In the genomic region with DNA sequence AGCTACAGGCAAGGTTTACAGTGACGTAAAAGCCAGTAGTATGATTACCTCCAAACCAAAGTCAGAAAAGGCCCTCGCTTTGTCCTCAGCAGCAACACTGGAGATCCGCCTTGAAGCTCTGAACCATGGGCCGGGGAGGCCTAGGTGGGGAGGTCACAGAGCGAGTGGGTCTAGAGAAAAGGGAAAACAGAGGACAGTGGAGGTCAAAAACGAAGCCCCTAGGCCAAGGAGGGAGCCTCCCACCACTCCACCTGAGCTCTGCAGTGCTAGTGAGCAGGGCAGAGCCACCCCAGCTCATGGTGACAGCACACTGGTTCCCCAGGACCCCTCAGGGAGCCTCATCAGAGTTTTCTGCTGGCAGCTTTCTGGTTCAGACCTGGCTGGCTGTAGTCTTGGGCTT, we compare ENCODE assay signal across 25 mouse cellular contexts. TPM values are rescaled to one million over a fixed set of nuclear protein-coding genes. Genes with fewer than 3 reads are reported as not detected.
A peak's percentile ranks its signal among the peaks of the same experiment; 100 is the strongest.
DNase-seq lines count a peak whose midpoint lies in the region; ATAC-seq and TF ChIP-seq lines count a peak whose summit lies in the region.
"Had no signal": no experiment of that assay in that cellular context is flagged by ENCODE, and none has a peak within 500 bp of the region (broad histone marks: within the 10 kb centered on the region; RNA-seq: fewer than 3 reads in every experiment).

No protein-coding gene starts in this region.

- H3K4me2 ChIP-seq in heart, embryonic 12.5 days = no peak overlapping the region
- no peak overlapping the region for H3K4me2 ChIP-seq in heart, embryonic 14.5 days (ENCODE audit: low read length)
- H3K4me2 ChIP-seq in heart, postnatal 0 days (ENCODE audit: low read depth, low read length) = no peak overlapping the region
- H3K4me2 ChIP-seq: forebrain, embryonic 13.5 days; hindbrain, embryonic 13.5 days; intestine, embryonic 15.5 days had no signal

- no peak overlapping the region for H3K9ac ChIP-seq in heart, embryonic 12.5 days
- H3K9ac ChIP-seq in heart, embryonic 14.5 days (ENCODE audit: low read length) = no peak overlapping the region
- H3K9ac ChIP-seq in heart, postnatal 0 days (replicated peaks; ENCODE audit: low read depth, low read length) = no peak overlapping the region
- H3K9ac ChIP-seq: forebrain, embryonic 13.5 days; hindbrain, embryonic 13.5 days; intestine, embryonic 15.5 days had no signal

- no peak overlapping the region for H3K27ac ChIP-seq in heart, embryonic 12.5 days (ENCODE audit: poor library complexity, severe bottlenecking)
- H3K27ac ChIP-seq in heart, embryonic 14.5 days (replicated peaks in 1 of 2; ENCODE audit: control insufficient read depth in 1 of 2, insufficient read depth in 1 of 2, low read depth in 2 of 2, low read length in 2 of 2) = peak overlapping the region; percentile 29 to 68; a peak in 3 of 4 replicates
- H3K27ac ChIP-seq in heart, postnatal 0 days (ENCODE audit: low read depth) = peak overlapping the region; percentile 70
- no peak overlapping the region for H3K27ac ChIP-seq in midbrain, embryonic 10.5 days (replicated peaks)
- H3K27ac ChIP-seq: forebrain, embryonic 10.5 days; forebrain, embryonic 13.5 days; hindbrain, embryonic 10.5 days; hindbrain, embryonic 13.5 days; intestine, embryonic 15.5 days had no signal

- H3K9me3 ChIP-seq in heart, embryonic 12.5 days (replicated peaks) = no peaks in the 10 kb centered on the region
- no peaks in the 10 kb centered on the region for H3K9me3 ChIP-seq in heart, embryonic 14.5 days (ENCODE audit: control insufficient read depth, low read length)
- no peaks in the 10 kb centered on the region for H3K9me3 ChIP-seq in heart, postnatal 0 days (replicated peaks; ENCODE audit: control insufficient read depth, low read length)
- H3K9me3 ChIP-seq in midbrain, embryonic 10.5 days (replicated peaks) = no peaks in the 10 kb centered on the region
- H3K9me3 ChIP-seq: forebrain, embryonic 10.5 days; forebrain, embryonic 13.5 days; hindbrain, embryonic 10.5 days; hindbrain, embryonic 13.5 days; intestine, embryonic 15.5 days had no signal

- no peak for TF ChIP-seq EP300 in heart, postnatal 0 days (IDR thresholded peaks at IDR 0.05; ENCODE audit: low read depth)

- peaks cover 34% of the 10 kb centered on the region for H3K4me1 ChIP-seq in heart, embryonic 12.5 days (replicated peaks)
- H3K4me1 ChIP-seq in heart, embryonic 14.5 days (ENCODE audit: control insufficient read depth in 2 of 2, insufficient read depth in 2 of 2, low read length in 2 of 2) = peaks cover 15 to 18% of the 10 kb centered on the region in 2 experiments; a peak in 3 of 4 replicates
- H3K4me1 ChIP-seq in heart, postnatal 0 days (ENCODE audit: control insufficient read depth, insufficient read depth) = peaks cover 40% of the 10 kb centered on the region
- H3K4me1 ChIP-seq in midbrain, embryonic 10.5 days = peaks cover 22% of the 10 kb centered on the region
- H3K4me1 ChIP-seq: intestine, embryonic 15.5 days had no signal

- DNase-seq in heart, adult 11 months = peak; percentile 61
- DNase-seq in heart, postnatal 36 days = no peak
- no peak for DNase-seq in heart, postnatal 0 days (ENCODE audit: low spot score)
- DNase-seq in heart, postnatal 10 days = no peak
- peak; percentile 33 for DNase-seq in testis, postnatal 10 days (ENCODE audit: low spot score)
- no peak for DNase-seq in midbrain, embryonic 10.5 days (ENCODE audit: low spot score)
- DNase-seq: adrenal gland, adult 8-10 months; adrenal gland, postnatal 25 days; cerebellum, adult 11-12 months; cerebellum, adult 8-10 months; cerebellum, postnatal 36 days; embryo, embryonic 11 days; gastrocnemius, postnatal 10 days; gastrocnemius, postnatal 36 days; kidney, adult 11 months had no signal

- H3K36me3 ChIP-seq in heart, embryonic 12.5 days = peaks cover 28% of the 10 kb centered on the region
- peaks cover 44% of the 10 kb centered on the region for H3K36me3 ChIP-seq in heart, embryonic 14.5 days (ENCODE audit: control insufficient read depth, insufficient read depth, low read length)
- H3K36me3 ChIP-seq in heart, postnatal 0 days (replicated peaks; ENCODE audit: control insufficient read depth, insufficient read depth, low read length) = peaks cover 32% of the 10 kb centered on the region
- H3K36me3 ChIP-seq in midbrain, embryonic 10.5 days = peaks cover 19% of the 10 kb centered on the region
- H3K36me3 ChIP-seq: intestine, embryonic 15.5 days had no signal

- WGBS in heart, embryonic 12.5 days = 79% methylated on average over 6 of the region's 6 CpGs
- 86% methylated on average over 6 of the region's 6 CpGs for WGBS in heart, embryonic 14.5 days
- WGBS in heart, postnatal 0 days = 73% methylated on average over 6 of the region's 6 CpGs
- 91% methylated on average over 6 of the region's 6 CpGs for WGBS in midbrain, embryonic 10.5 days

- no peak for TF ChIP-seq CTCF in heart, postnatal 0 days (IDR thresholded peaks at IDR 0.05; ENCODE audit: low read depth)

- intact Hi-C loops in heart, postnatal 36 days (cut with DNase I) = no loop called here
- intact Hi-C loops in heart, postnatal 10 days (cut with DNase I) = no loop called here

- H3K27me3 ChIP-seq in heart, embryonic 12.5 days (replicated peaks) = no peaks in the 10 kb centered on the region
- H3K27me3 ChIP-seq in heart, embryonic 14.5 days (ENCODE audit: control insufficient read depth, insufficient read depth, low read length) = no peaks in the 10 kb centered on the region
- H3K27me3 ChIP-seq in heart, postnatal 0 days (ENCODE audit: control insufficient read depth, insufficient read depth, low read length) = no peaks in the 10 kb centered on the region
- no peaks in the 10 kb centered on the region for H3K27me3 ChIP-seq in midbrain, embryonic 10.5 days (ENCODE audit: low read depth, poor library complexity, severe bottlenecking)
- H3K27me3 ChIP-seq: forebrain, embryonic 13.5 days; hindbrain, embryonic 13.5 days; intestine, embryonic 15.5 days had no signal

- ATAC-seq in heart, embryonic 12.5 days (ENCODE audit: insufficient number of reproducible peaks, low FRiP score) = no peak
- ATAC-seq in heart, embryonic 14.5 days (ENCODE audit: insufficient number of reproducible peaks, insufficient read depth, low FRiP score, low read depth) = no peak
- ATAC-seq in heart, postnatal 0 days (ENCODE audit: insufficient read depth, low read depth) = no peak
- ATAC-seq: activated CD4-positive, CD25-positive, alpha-beta regulatory T cell, adult 4 months; forebrain, embryonic 16.5 days; hindbrain, embryonic 16.5 days; intestine, embryonic 15.5 days had no signal

- H3K4me3 ChIP-seq in heart, embryonic 12.5 days = no peak overlapping the region
- no peak overlapping the region for H3K4me3 ChIP-seq in heart, embryonic 14.5 days (ENCODE audit: control insufficient read depth in 1 of 2, insufficient read depth in 1 of 2, low read depth in 1 of 2, low read length in 2 of 2)
- H3K4me3 ChIP-seq in heart, postnatal 0 days (ENCODE audit: low read depth, low read length) = no peak overlapping the region
- no peak overlapping the region for H3K4me3 ChIP-seq in midbrain, embryonic 10.5 days
- H3K4me3 ChIP-seq: forebrain, embryonic 10.5 days; forebrain, embryonic 13.5 days; hindbrain, embryonic 10.5 days; hindbrain, embryonic 13.5 days; intestine, embryonic 15.5 days had no signal

RNA-seq across cellular contexts. Expression of a gene that starts 55.7 kb away (rescaled TPM):
- polyA plus RNA-seq in heart, embryonic 12.5 days (2016; fragmentation: Nextera tagmentation; extraction: Ambion mirVana) = 32.8 and 33.7 TPM in 2 replicates
- 39.8 and 45.6 TPM in 2 replicates for polyA plus RNA-seq in heart, embryonic 14.5 days (2014; fragmentation: Nextera tagmentation; extraction: Ambion mirVana)
- 10 to 100 TPM in 1 of 2 experiments, 1 to 10 TPM in 1; 9.8 to 11.2 TPM for total RNA-seq in heart, postnatal 36 days (2021)
- 12.7 and 32.3 TPM in 2 replicates for total RNA-seq in heart, postnatal 0 days (2014; rRNA removed; ENCODE audit: low replicate concordance)
- 31.1 and 31.9 TPM in 2 replicates for polyA plus RNA-seq in heart, postnatal 0 days (2015; fragmentation: Nextera tagmentation; extraction: Ambion mirVana)
- total RNA-seq in heart, postnatal 10 days (2021) = 10 to 100 TPM; 12.6 to 12.8 TPM
- 40.8 and 42.9 TPM in 2 replicates for polyA plus RNA-seq in midbrain, embryonic 10.5 days (2016; fragmentation: Nextera tagmentation; extraction: Ambion mirVana)

Comparison
In these comparisons a context has a peak if more than half of its experiments do, and no peak if none do; other contexts are left out.
1. DNase-seq: peak in heart, adult 11 months (single experiment) and testis, postnatal 10 days (single experiment); none in heart, postnatal 36 days (0 of 2), heart, postnatal 0 days (single experiment), heart, postnatal 10 days (0 of 2) and midbrain, embryonic 10.5 days (single experiment).
2. H3K27ac ChIP-seq: peak in heart, embryonic 14.5 days (2 of 2) and heart, postnatal 0 days (single experiment); none in heart, embryonic 12.5 days (single experiment) and midbrain, embryonic 10.5 days (single experiment).